Mouse (Mus musculus) midbrain, embryonic 10.5 days (tissue): ENCODE measurements around the gene Mmp3. TPM values are rescaled to one million over a fixed set of nuclear protein-coding genes. Genes with fewer than 3 reads are reported as not detected.
"Not testable (repeated sequence)": the region's sequence is repeated elsewhere in the genome, so short reads cannot be mapped to it uniquely, and the experiment has no call there.

Experiments used
- DNase-seq: peaks from one replicate; pipeline ENCODE4 v3.0.0-alpha.2; 2017; ENCODE audit warnings: low spot score
- H3K27ac ChIP-seq: fragments of 300-500 bp; sonication (generic); replicated peaks from 2 replicates; pipeline ENCODE4 v1.5.1; 2016; ENCODE audit warnings: mild to moderate bottlenecking
- H3K27me3 ChIP-seq: fragments of 300-500 bp; sonication (generic); 2 replicates; pipeline ENCODE4 v1.6.1; 2016; ENCODE audit warnings: low read depth, mild to moderate bottlenecking; ENCODE audit not compliant: poor library complexity, severe bottlenecking
- H3K36me3 ChIP-seq: fragments of 300-500 bp; sonication (generic); 2 replicates; pipeline ENCODE4 v1.6.1; 2016; ENCODE audit warnings: mild to moderate bottlenecking, moderate library complexity
- H3K4me1 ChIP-seq: fragments of 300-500 bp; sonication (generic); 2 replicates; pipeline ENCODE4 v1.6.1; 2016
- H3K4me3 ChIP-seq: fragments of 300-500 bp; sonication (generic); 2 replicates; pipeline ENCODE4 v1.5.1; 2016; ENCODE audit warnings: mild to moderate bottlenecking, moderate library complexity
- H3K9me3 ChIP-seq: fragments of 300-500 bp; sonication (generic); replicated peaks from 2 replicates; pipeline ENCODE4 v1.6.1; 2016; ENCODE audit warnings: mild to moderate bottlenecking
- WGBS: fragments of 180-500 bp; shearing (Covaris S2); methylation state at CpG from one replicate; pipeline ENCODE4 v1.1.7; 2016; 5-methylcytosine and 5-hydroxymethylcytosine counted together
- polyA plus RNA-seq: library from polyadenylated mRNA; unstranded; fragments of >200 nt; fragmentation: Nextera tagmentation; extraction: Ambion mirVana; gene quantifications from 2 replicates; pipeline ENCODE4 v1.2.1, GENCODE M21; 2016

Mmp3 gene
- polyA plus RNA-seq, result not detected in 2 replicates

DNA sequence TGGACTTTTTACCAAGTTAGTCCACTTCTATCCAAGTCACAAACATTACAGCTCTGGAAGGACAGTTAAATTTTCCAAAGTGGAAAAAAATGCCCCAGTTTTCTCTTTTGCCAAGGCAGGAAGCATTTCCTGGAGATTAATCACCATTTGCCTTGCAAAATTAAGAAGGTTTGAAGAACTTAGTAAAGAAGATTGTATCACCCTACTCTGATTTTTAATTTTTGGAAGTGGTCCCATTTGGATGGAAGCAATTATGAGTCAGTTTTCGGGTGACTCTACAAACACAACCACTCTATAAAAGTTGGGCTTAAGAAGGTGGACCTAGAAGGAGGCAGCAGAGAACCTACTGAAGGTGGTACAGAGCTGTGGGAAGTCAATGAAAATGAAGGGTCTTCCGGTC lies at the start of gene Mmp3:
Gene Mmp3, plus strand, starts transcription at position 301 of the 400 bp plus-strand sequence.
- no peak within 1 kb of the TSS for H3K27ac ChIP-seq
- no peaks in the 10 kb centered on the region for H3K4me1 ChIP-seq
- 93% methylated on average over 2 of the region's 2 CpGs for WGBS
- H3K27me3 ChIP-seq, result no peaks in the 10 kb centered on the region
- no peaks in the 10 kb centered on the region for H3K36me3 ChIP-seq
- H3K4me3 ChIP-seq, result no peak within 1 kb of the TSS
- H3K9me3 ChIP-seq, result no peaks in the 10 kb centered on the region
- DNase-seq, result no peak

DNA sequence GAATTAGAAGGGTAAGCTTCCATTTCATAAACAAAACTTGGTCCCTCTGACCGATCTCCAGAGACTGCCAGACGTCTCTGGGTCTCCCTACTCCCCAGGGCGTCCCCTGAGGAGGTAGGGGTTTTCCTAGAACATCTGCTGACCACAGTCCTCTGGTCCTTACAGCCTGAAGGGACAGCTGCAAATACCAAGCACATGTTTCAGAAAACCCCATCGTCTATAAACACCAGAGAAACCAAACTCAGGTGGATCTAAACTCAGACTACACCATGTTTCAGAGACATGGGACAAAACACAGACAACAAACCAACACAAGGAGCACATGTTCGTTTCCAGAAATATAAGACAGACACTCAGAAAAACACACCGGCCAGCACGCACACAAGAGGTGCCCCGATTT lies 49.1 kb upstream of the Mmp3 start:
- not testable (repeated sequence) for H3K9me3 ChIP-seq, H3K27ac ChIP-seq, DNase-seq, H3K27me3 ChIP-seq, H3K36me3 ChIP-seq, H3K4me3 ChIP-seq, H3K4me1 ChIP-seq
- WGBS, result 87% methylated on average over 8 of the region's 8 CpGs

DNA sequence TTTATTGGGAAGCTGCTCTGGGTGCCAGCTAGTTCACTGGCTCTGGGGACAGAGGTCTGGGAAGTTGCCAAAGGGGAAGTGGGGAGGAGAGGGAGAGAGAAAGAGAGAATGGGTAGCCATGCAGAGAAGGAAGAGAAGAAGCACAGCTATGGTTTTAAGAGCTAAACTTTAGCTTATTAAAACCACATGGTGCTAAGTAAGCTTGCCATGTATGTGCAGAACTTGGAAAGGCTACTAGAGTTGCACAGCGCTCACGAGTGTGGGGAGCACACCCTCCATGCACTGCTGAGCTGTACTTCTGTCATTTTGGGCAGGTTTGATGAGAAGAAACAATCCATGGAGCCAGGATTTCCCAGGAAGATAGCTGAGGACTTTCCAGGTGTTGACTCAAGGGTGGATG lies 7.7 kb downstream of the Mmp3 start:
- WGBS, result 82% methylated on average over 2 of the region's 2 CpGs
- DNase-seq, result no peak
- H3K4me3 ChIP-seq, result no peak overlapping the region
- H3K27me3 ChIP-seq, result no peaks in the 10 kb centered on the region
- no peak overlapping the region for H3K27ac ChIP-seq
- H3K4me1 ChIP-seq, result no peaks in the 10 kb centered on the region
- no peaks in the 10 kb centered on the region for H3K9me3 ChIP-seq
- no peaks in the 10 kb centered on the region for H3K36me3 ChIP-seq

DNA sequence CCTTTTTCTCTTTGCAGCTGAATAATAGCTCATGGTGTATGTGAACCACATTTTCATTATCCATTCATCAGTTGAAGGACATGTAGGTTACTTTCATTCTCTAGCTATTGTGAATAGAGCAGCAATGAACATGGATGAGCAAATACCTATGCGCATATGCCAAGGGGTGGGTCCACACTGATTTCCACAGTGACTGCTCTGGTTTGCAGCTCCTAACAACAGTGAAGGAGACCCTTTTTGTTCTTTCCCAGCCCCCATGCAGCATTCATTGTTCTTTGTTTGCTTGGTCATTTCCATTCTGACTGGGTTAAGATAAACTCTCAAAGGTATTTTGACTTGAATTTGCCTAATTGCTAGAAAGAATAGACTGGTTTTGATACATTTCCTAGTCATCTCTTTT lies 24.6 kb downstream of the Mmp3 start:
- no peaks in the 10 kb centered on the region for H3K4me1 ChIP-seq
- WGBS, result 86% methylated on average over 1 of the region's 1 CpGs

DNA sequence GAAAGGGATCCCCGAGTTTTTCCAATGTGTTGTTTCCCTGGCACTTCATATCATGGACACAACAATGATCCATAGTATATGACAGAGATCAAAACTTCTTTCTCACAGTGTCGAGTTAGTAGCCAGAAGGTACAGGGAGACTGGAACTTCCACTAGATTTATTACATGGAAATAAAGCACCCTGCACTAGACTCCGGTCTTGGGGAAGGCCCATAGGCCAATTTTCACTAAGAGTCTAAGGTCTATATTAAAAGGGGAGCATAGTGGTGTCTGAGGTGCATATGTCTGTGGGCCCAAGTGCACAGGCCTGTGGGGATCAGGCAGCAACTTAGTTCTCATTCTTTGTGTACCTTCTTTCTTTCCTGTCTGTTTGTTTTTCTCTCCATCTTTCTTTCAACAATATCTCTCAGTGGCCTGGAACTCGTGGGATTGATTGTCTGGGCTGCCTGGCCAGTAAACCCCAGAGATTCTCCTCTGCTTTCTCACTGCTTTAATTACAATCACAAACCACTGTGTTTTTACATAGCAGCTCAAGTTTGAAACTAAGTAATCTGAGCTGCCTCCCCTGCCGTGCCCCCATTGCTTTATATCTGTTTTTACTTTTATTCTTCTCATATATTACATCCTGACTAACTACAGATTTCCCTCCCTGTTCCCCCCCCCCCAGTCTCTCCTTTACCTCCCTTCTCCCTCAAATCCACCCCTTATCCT lies 38.2 kb downstream of the Mmp3 start:
- no peaks in the 10 kb centered on the region for H3K27me3 ChIP-seq
- H3K9me3 ChIP-seq, result no peaks in the 10 kb centered on the region
- H3K4me3 ChIP-seq, result no peak overlapping the region
- H3K4me1 ChIP-seq, result no peaks in the 10 kb centered on the region
- 74% methylated on average over 5 of the region's 5 CpGs for WGBS
- H3K36me3 ChIP-seq, result no peaks in the 10 kb centered on the region
- H3K27ac ChIP-seq, result no peak overlapping the region
- no peak for DNase-seq

More for the DNA sequence above, 24.6 kb downstream of the Mmp3 start:
- no peak overlapping the region for H3K27ac ChIP-seq
- H3K27me3 ChIP-seq, result no peaks in the 10 kb centered on the region
- H3K4me3 ChIP-seq, result no peak overlapping the region
- no peaks in the 10 kb centered on the region for H3K36me3 ChIP-seq
- no peak for DNase-seq
- no peaks in the 10 kb centered on the region for H3K9me3 ChIP-seq

DNA sequence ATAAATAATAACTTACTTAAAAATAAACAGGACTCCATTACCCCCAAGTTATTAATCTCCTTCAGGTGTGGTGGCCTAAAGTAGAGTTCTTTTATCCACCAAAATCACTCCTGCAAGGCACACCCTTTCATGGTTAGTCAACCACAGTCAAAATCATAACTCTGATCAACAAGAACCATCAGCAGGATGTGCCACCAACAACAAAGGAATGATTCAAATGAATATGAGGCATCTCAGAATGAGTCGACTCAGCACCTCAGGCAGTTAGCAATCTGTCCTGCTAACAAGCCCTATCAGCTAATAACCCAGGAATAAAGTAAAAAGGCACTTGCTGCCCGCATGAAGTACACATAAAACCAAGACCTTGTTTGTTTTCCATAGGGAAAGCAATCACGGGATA lies 55.5 kb downstream of the Mmp3 start:
- no peaks in the 10 kb centered on the region for H3K4me1 ChIP-seq
- H3K36me3 ChIP-seq, result no peaks in the 10 kb centered on the region
- H3K27me3 ChIP-seq, result no peaks in the 10 kb centered on the region
- no peak overlapping the region for H3K27ac ChIP-seq
- DNase-seq, result no peak
- no peaks in the 10 kb centered on the region for H3K9me3 ChIP-seq
- WGBS, result 93% methylated on average over 3 of the region's 3 CpGs
- H3K4me3 ChIP-seq, result no peak overlapping the region

DNA sequence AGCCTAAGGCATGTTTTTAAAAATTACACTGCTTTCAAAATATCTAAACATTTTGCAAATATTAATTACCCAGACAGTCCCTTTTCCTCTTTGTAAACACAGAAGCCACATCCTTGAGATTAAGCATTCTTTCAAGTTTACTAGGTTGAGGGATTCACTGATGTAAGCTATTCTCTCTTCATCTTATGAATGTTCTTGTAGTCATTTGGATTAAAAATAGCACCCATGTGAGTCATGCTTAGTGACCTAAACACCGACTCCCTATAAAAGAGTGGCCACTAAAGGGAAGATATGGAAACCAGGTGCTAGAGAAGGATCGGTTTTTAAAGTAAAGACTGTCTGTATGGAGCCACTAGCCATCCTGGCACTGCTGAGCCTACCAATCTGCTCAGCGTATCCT lies 56.4 kb downstream of the Mmp3 start, which contains the start of gene Mmp10:
Gene Mmp10, plus strand, starts transcription at position 302 of the 400 bp plus-strand sequence.
- DNase-seq, result no peak
- WGBS, result 92% methylated on average over 3 of the region's 3 CpGs
- Histone ChIP-seq H3K4me3 (no peak within 1 kb of the TSS), H3K27me3 (no peaks in the 10 kb centered on the region), H3K4me1 (no peaks in the 10 kb centered on the region), H3K27ac (no peak within 1 kb of the TSS), H3K9me3 (no peaks in the 10 kb centered on the region), H3K36me3 (no peaks in the 10 kb centered on the region)

Other genes starting within 250 kb of the Mmp3 start
- not detected in 2 replicates for gene Mmp13, start 173.3 kb upstream of the Mmp3 start, polyA plus RNA-seq
- gene Mmp12, start 101.4 kb upstream of the Mmp3 start, polyA plus RNA-seq, result not detected in 2 replicates
- not detected in 2 replicates for gene Mmp1b, start 57.8 kb upstream of the Mmp3 start, polyA plus RNA-seq
- gene Mmp10, start 56.5 kb downstream of the Mmp3 start, polyA plus RNA-seq, result not detected in 2 replicates
- not detected in 2 replicates for gene Mmp8, start 112.6 kb downstream of the Mmp3 start, polyA plus RNA-seq
- not detected in 2 replicates for gene Mmp27, start 125.6 kb downstream of the Mmp3 start, polyA plus RNA-seq
- not detected in 2 replicates for gene Mmp20, start 182.4 kb downstream of the Mmp3 start, polyA plus RNA-seq
- not detected in 2 replicates for gene Mmp7, start 246.3 kb downstream of the Mmp3 start, polyA plus RNA-seq